Mouse (Mus musculus) C3H10T1/2 (cell line): ENCODE data around the gene Kars. TPM values are rescaled to one million over a fixed set of nuclear protein-coding genes. Genes with fewer than 3 reads are reported as not detected.

ENCODE experiments used
- polyA plus RNA-seq, 2 experiments: library from polyadenylated mRNA; unstranded; fragments of >200 nt; fragmentation: generic; extraction: Trizol; gene quantifications; one replicate each; pipeline ENCODE4 v1.2.1; 2012; ENCODE audit warnings: missing spikeins in 2 of 2

Kars gene
- polyA plus RNA-seq, result 100 to 1,000 TPM; 141 to 170 TPM

DNA sequence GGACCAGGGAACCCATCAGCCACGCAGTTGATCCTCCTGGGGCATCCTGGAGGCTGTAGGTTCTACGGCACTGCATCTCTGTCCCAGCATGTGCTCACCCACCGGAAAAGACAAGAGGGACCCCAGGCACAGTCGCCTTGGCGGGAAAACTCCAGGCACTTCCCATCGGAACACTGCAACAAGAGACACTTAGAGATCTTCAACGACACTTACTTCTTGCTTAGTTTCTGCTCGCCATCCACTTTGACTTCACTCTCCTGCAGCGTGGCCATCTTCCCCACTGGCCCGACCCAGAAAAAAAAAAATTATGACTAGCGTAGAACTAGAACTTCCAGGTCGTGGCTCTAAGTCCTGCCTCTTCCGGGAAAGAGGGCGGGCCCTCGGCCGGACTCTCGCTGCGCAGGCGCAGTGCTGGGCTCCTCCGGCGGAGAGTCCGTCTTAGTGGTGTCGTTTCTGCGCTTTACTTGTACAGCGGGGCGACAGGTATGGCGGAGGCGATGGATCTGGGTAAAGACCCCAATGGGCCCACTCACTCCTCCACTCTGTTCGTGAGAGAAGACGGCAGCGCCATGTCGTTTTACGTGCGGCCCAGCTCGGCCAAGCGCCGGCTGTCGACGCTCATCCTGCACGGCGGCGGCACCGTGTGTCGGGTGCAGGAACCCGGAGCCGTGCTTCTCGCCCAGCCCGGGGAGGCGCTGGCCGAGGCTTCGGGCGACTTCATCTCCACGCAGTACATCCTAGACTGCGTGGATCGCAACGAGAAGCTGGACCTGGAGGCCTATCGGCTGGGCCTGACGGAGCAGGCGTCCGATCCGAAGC, at the start of gene Kars, which contains the start of gene Terf2ip:
Gene Kars, minus strand, starts transcription at position 327 of the 819 bp plus-strand sequence.
Gene Terf2ip, plus strand, starts transcription at position 402 of the 819 bp plus-strand sequence.

GRCm38 (mm10) chr8:112014936-112015335, 3.8 kb upstream of the Kars start, which contains the start of gene Gm6793:
Gene Gm6793 (minus strand): TSS chr8:112015036.

GRCm38 (mm10) chr8:111992013-111992702, 19.0 kb downstream of the Kars start, which contains the start of gene Adat1:
Gene Adat1 (minus strand): TSS chr8:111992302.

Other genes starting within 250 kb of the Kars start
- gene Cfdp1, start 157.0 kb downstream of the Kars start, polyA plus RNA-seq, result 10 to 100 TPM in 1 of 2 experiments, 1 to 10 TPM in 1; 8.8 to 68.7 TPM
- gene Tmem170, start 134.6 kb downstream of the Kars start, polyA plus RNA-seq, result 1 to 10 TPM in 1 of 2 experiments, under 1 TPM in 1; 0.23 to 1.2 TPM
- gene Chst5, start 100.9 kb downstream of the Kars start, polyA plus RNA-seq, result not detected
- gene Tmem231, start 77.4 kb downstream of the Kars start, polyA plus RNA-seq, result 10 to 100 TPM in 1 of 2 experiments, 1 to 10 TPM in 1; 2.0 to 17.6 TPM
- 10 to 100 TPM; 31.3 to 71.4 TPM for gene Gabarapl2, start 70.6 kb downstream of the Kars start, polyA plus RNA-seq
- 1 to 10 TPM; 1.5 to 3.0 TPM for gene Adat1, start 19.0 kb downstream of the Kars start, polyA plus RNA-seq
- gene Terf2ip, start 75 bp upstream of the Kars start, polyA plus RNA-seq, result 1 to 10 TPM; 1.1 to 8.4 TPM
- gene Gm6793, start 3.7 kb upstream of the Kars start, polyA plus RNA-seq, result under 1 TPM; 0.02 to 0.31 TPM